29 mouse cellular contexts compared by ENCODE assay signal in genomic region chr11:64206155-64206554, GRCm38 (mm10).
A peak's percentile ranks its signal among the peaks of the same experiment; 100 is the strongest.
DNase-seq lines count a peak whose midpoint lies in the region; ATAC-seq lines count a peak whose summit lies in the region.
"Had no signal": no experiment of that assay in that cellular context is flagged by ENCODE, and none has a peak within 500 bp of the region (broad histone marks: within the 10 kb centered on the region; RNA-seq: fewer than 3 reads in every experiment).

No protein-coding gene starts in this region.

- peaks cover 18% of the 10 kb centered on the region for H3K4me1 ChIP-seq in heart, embryonic 12.5 days (replicated peaks)
- H3K4me1 ChIP-seq in intestine, embryonic 14.5 days (replicated peaks; ENCODE audit: control insufficient read depth, insufficient read depth, low read length), result no peaks in the 10 kb centered on the region
- H3K4me1 ChIP-seq in intestine, embryonic 15.5 days (replicated peaks), result no peaks in the 10 kb centered on the region
- no peaks in the 10 kb centered on the region for H3K4me1 ChIP-seq in hindbrain, embryonic 12.5 days
- H3K4me1 ChIP-seq: embryonic facial prominence, embryonic 15.5 days; midbrain, embryonic 15.5 days had no signal

- H3K9me3 ChIP-seq in heart, embryonic 12.5 days (replicated peaks), result no peaks in the 10 kb centered on the region
- no peaks in the 10 kb centered on the region for H3K9me3 ChIP-seq in intestine, embryonic 14.5 days (ENCODE audit: control insufficient read depth, low read length)
- no peaks in the 10 kb centered on the region for H3K9me3 ChIP-seq in intestine, embryonic 15.5 days
- no peaks in the 10 kb centered on the region for H3K9me3 ChIP-seq in hindbrain, embryonic 12.5 days (replicated peaks)
- H3K9me3 ChIP-seq: embryonic facial prominence, embryonic 10.5 days; embryonic facial prominence, embryonic 15.5 days; forebrain, embryonic 13.5 days; heart, embryonic 15.5 days; limb, embryonic 13.5 days; liver, embryonic 13.5 days; midbrain, embryonic 15.5 days had no signal

- no peak overlapping the region for H3K9ac ChIP-seq in heart, embryonic 12.5 days
- no peak overlapping the region for H3K9ac ChIP-seq in intestine, embryonic 14.5 days (ENCODE audit: low read length)
- no peak overlapping the region for H3K9ac ChIP-seq in intestine, embryonic 15.5 days
- H3K9ac ChIP-seq in hindbrain, embryonic 12.5 days, result no peak overlapping the region
- H3K9ac ChIP-seq: embryonic facial prominence, embryonic 15.5 days; forebrain, embryonic 13.5 days; heart, embryonic 15.5 days; limb, embryonic 13.5 days; liver, embryonic 13.5 days; midbrain, embryonic 15.5 days had no signal

- H3K36me3 ChIP-seq in heart, embryonic 12.5 days, result no peaks in the 10 kb centered on the region
- H3K36me3 ChIP-seq in intestine, embryonic 14.5 days (ENCODE audit: control insufficient read depth, insufficient read depth, low read length), result no peaks in the 10 kb centered on the region
- no peaks in the 10 kb centered on the region for H3K36me3 ChIP-seq in intestine, embryonic 15.5 days
- no peaks in the 10 kb centered on the region for H3K36me3 ChIP-seq in hindbrain, embryonic 12.5 days
- H3K36me3 ChIP-seq: embryonic facial prominence, embryonic 10.5 days; embryonic facial prominence, embryonic 15.5 days; heart, embryonic 15.5 days; limb, embryonic 13.5 days; liver, embryonic 13.5 days; midbrain, embryonic 15.5 days had no signal

- no peak overlapping the region for H3K4me3 ChIP-seq in heart, embryonic 12.5 days
- H3K4me3 ChIP-seq in intestine, embryonic 14.5 days (ENCODE audit: low read depth, low read length), result no peak overlapping the region
- H3K4me3 ChIP-seq in intestine, embryonic 15.5 days (replicated peaks), result no peak overlapping the region
- no peak overlapping the region for H3K4me3 ChIP-seq in hindbrain, embryonic 12.5 days
- H3K4me3 ChIP-seq: embryonic facial prominence, embryonic 10.5 days; embryonic facial prominence, embryonic 15.5 days; forebrain, embryonic 13.5 days; gastrocnemius, adult 2 months; heart, embryonic 15.5 days; limb, embryonic 13.5 days; liver, embryonic 13.5 days; midbrain, embryonic 15.5 days had no signal

- no peak for ATAC-seq in heart, embryonic 12.5 days (ENCODE audit: insufficient number of reproducible peaks, low FRiP score)
- no peak for ATAC-seq in intestine, embryonic 14.5 days (replicated peaks; ENCODE audit: low FRiP score, low TSS enrichment, low read depth)
- ATAC-seq in intestine, embryonic 15.5 days, result no peak
- no peak for ATAC-seq in hindbrain, embryonic 12.5 days (ENCODE audit: low FRiP score)
- ATAC-seq: forebrain, embryonic 13.5 days; hindbrain, postnatal 0 days; intestine, postnatal 0 days; midbrain, embryonic 15.5 days had no signal

- 63% methylated on average over 2 of the region's 2 CpGs for WGBS in heart, embryonic 12.5 days
- WGBS in intestine, embryonic 14.5 days, result 75% methylated on average over 2 of the region's 2 CpGs
- 77% methylated on average over 2 of the region's 2 CpGs for WGBS in intestine, embryonic 15.5 days
- 80% methylated on average over 2 of the region's 2 CpGs for WGBS in hindbrain, embryonic 12.5 days

- DNase-seq in heart, adult 11 months, result peak; percentile 92
- DNase-seq in intestine, embryonic 14.5 days (ENCODE audit: low spot score), result peak; percentile 15
- DNase-seq in Muller cell, postnatal 12 days (ENCODE audit: inconsistent ontology term), result peak; percentile 70
- DNase-seq in adipocyte (ENCODE audit: low spot score), result peak; percentile 2
- no peak for DNase-seq in right cerebral cortex, adult 2 months (ENCODE audit: low spot score in 2 of 2)
- DNase-seq: adrenal gland, postnatal 25 days; B cell, adult 2 months; cerebellum, adult 18-20 months; gastrocnemius, adult 2 months; gastrocnemius, postnatal 36 days; kidney, adult 9 months; kidney, postnatal 10 days; layer of hippocampus, adult 9-11 months; liver, embryonic 13.5 days; lung, adult 18-20 months; lung, postnatal 14 days; spleen, adult 18-20 months; thymus, postnatal 14 days had no signal

- no peak overlapping the region for H3K4me2 ChIP-seq in heart, embryonic 12.5 days
- no peak overlapping the region for H3K4me2 ChIP-seq in intestine, embryonic 14.5 days (ENCODE audit: low read length)
- no peak overlapping the region for H3K4me2 ChIP-seq in intestine, embryonic 15.5 days (replicated peaks)
- H3K4me2 ChIP-seq in hindbrain, embryonic 12.5 days (replicated peaks), result no peak overlapping the region
- H3K4me2 ChIP-seq: embryonic facial prominence, embryonic 15.5 days; forebrain, embryonic 13.5 days; heart, embryonic 15.5 days; limb, embryonic 13.5 days; liver, embryonic 13.5 days; midbrain, embryonic 15.5 days had no signal

- no peak overlapping the region for H3K27ac ChIP-seq in heart, embryonic 12.5 days (ENCODE audit: poor library complexity, severe bottlenecking)
- no peak overlapping the region for H3K27ac ChIP-seq in intestine, embryonic 14.5 days (ENCODE audit: low read depth)
- H3K27ac ChIP-seq in intestine, embryonic 15.5 days, result no peak overlapping the region
- H3K27ac ChIP-seq in hindbrain, embryonic 12.5 days, result no peak overlapping the region
- H3K27ac ChIP-seq: embryonic facial prominence, embryonic 10.5 days; embryonic facial prominence, embryonic 15.5 days; forebrain, embryonic 13.5 days; gastrocnemius, adult 2 months; heart, embryonic 15.5 days; hindbrain, postnatal 0 days; limb, embryonic 13.5 days; liver, embryonic 13.5 days; midbrain, embryonic 15.5 days had no signal

- H3K27me3 ChIP-seq in heart, embryonic 12.5 days (replicated peaks), result peaks cover 12% of the 10 kb centered on the region
- no peaks in the 10 kb centered on the region for H3K27me3 ChIP-seq in intestine, embryonic 14.5 days (replicated peaks; ENCODE audit: control insufficient read depth, insufficient read depth, low read length)
- no peaks in the 10 kb centered on the region for H3K27me3 ChIP-seq in intestine, embryonic 15.5 days (replicated peaks)
- H3K27me3 ChIP-seq in hindbrain, embryonic 12.5 days, result peaks cover 2% of the 10 kb centered on the region; the same call in 1 of the 2 replicates
- H3K27me3 ChIP-seq: embryonic facial prominence, embryonic 15.5 days; heart, embryonic 15.5 days; limb, embryonic 13.5 days; liver, embryonic 13.5 days; midbrain, embryonic 15.5 days had no signal

Comparison
In these comparisons a context has a peak if more than half of its experiments do, and no peak if none do; other contexts are left out.
1. DNase-seq: peak in heart, adult 11 months (single experiment), intestine, embryonic 14.5 days (single experiment), Muller cell, postnatal 12 days (single experiment) and adipocyte (single experiment); none in right cerebral cortex, adult 2 months (0 of 2).